12 mouse cellular contexts compared by ENCODE assay signal in genomic region chr9:46098360-46098985, GRCm38 (mm10).
DNase-seq lines count a peak whose midpoint lies in the region; ATAC-seq and TF ChIP-seq lines count a peak whose summit lies in the region.
"Had no signal": no experiment of that assay in that cellular context is flagged by ENCODE, and none has a peak within 500 bp of the region (broad histone marks: within the 10 kb centered on the region; RNA-seq: fewer than 3 reads in every experiment).

No protein-coding gene starts in this region.

- H3K27ac ChIP-seq in midbrain, embryonic 11.5 days (ENCODE audit: low read depth, low read length): no peak overlapping the region
- no peak overlapping the region for H3K27ac ChIP-seq in midbrain, embryonic 10.5 days (replicated peaks)
- H3K27ac ChIP-seq in stomach, postnatal 0 days (replicated peaks): no peak overlapping the region
- no peak overlapping the region for H3K27ac ChIP-seq in thymus, adult 2 months (ENCODE audit: control insufficient read depth, insufficient read depth, low read length)
- H3K27ac ChIP-seq in midbrain, postnatal 0 days (ENCODE audit: low read depth, low read length): no peak overlapping the region
- H3K27ac ChIP-seq: embryonic facial prominence, embryonic 15.5 days; heart, adult 2 months had no signal

- TF ChIP-seq POLR2A in thymus, adult 2 months (IDR thresholded peaks at IDR 0.05; ENCODE audit: control insufficient read depth, extremely low read depth, insufficient read depth, low read length, poor library complexity): no peak

- TF ChIP-seq CTCF in stomach, postnatal 0 days (IDR thresholded peaks at IDR 0.05; ENCODE audit: low read depth): no peak
- TF ChIP-seq CTCF in thymus, adult 2 months (IDR thresholded peaks at IDR 0.05; ENCODE audit: borderline replicate concordance, control insufficient read depth, extremely low read depth, insufficient read depth, low read length, poor library complexity): no peak
- no peak for TF ChIP-seq CTCF in midbrain, postnatal 0 days (IDR thresholded peaks at IDR 0.05)

- WGBS in midbrain, embryonic 11.5 days: 93% methylated on average over 15 of the region's 15 CpGs
- WGBS in midbrain, embryonic 10.5 days: 91% methylated on average over 15 of the region's 15 CpGs
- WGBS in large intestine, adult 2 months: 21% methylated on average over 15 of the region's 15 CpGs
- 62% methylated on average over 15 of the region's 15 CpGs for WGBS in stomach, postnatal 0 days
- WGBS in thymus, adult 2 months: 39% methylated on average over 15 of the region's 15 CpGs
- WGBS in midbrain, postnatal 0 days: 92% methylated on average over 15 of the region's 15 CpGs

- no peak overlapping the region for H3K4me2 ChIP-seq in midbrain, embryonic 11.5 days
- no peak overlapping the region for H3K4me2 ChIP-seq in stomach, postnatal 0 days (replicated peaks; ENCODE audit: low read depth)
- H3K4me2 ChIP-seq in midbrain, postnatal 0 days (ENCODE audit: low read depth, low read length, poor library complexity, severe bottlenecking): no peak overlapping the region
- H3K4me2 ChIP-seq: embryonic facial prominence, embryonic 15.5 days had no signal

- peak; percentile 39 for DNase-seq in midbrain, embryonic 11.5 days (ENCODE audit: low spot score, missing footprints)
- no peak for DNase-seq in midbrain, embryonic 10.5 days (ENCODE audit: low spot score)
- DNase-seq in cerebellum, postnatal 36 days: peak; percentile 55 to 56
- DNase-seq in large intestine, adult 2 months (ENCODE audit: low read depth, low spot score): peak; percentile 72
- peak; percentile 33 for DNase-seq in stomach, postnatal 0 days (ENCODE audit: low spot score)
- no peak for DNase-seq in thymus, adult 2 months
- no peak for DNase-seq in neural tube, embryonic 10.5 days (ENCODE audit: extremely low spot score, low spot score)
- no peak for DNase-seq in midbrain, postnatal 0 days (ENCODE audit: low spot score)
- DNase-seq: heart, adult 2 months; heart, postnatal 4 days; lung, postnatal 4 days had no signal

- no peak for ATAC-seq in midbrain, embryonic 11.5 days (ENCODE audit: low FRiP score)
- ATAC-seq in stomach, postnatal 0 days (ENCODE audit: low FRiP score, low TSS enrichment): peak; percentile 36; the same call in 1 of the 2 replicates
- ATAC-seq in midbrain, postnatal 0 days (ENCODE audit: low FRiP score): no peak

- H3K36me3 ChIP-seq in midbrain, embryonic 11.5 days (ENCODE audit: control insufficient read depth, insufficient read depth, low read length): no peaks in the 10 kb centered on the region
- 0 out of 2 replicates have a peak, but pooled peaks cover under 1% of the 10 kb centered on the region for H3K36me3 ChIP-seq in midbrain, embryonic 10.5 days
- no peaks in the 10 kb centered on the region for H3K36me3 ChIP-seq in stomach, postnatal 0 days (ENCODE audit: control insufficient read depth, insufficient read depth, low read length)
- no peaks in the 10 kb centered on the region for H3K36me3 ChIP-seq in thymus, adult 2 months (ENCODE audit: control insufficient read depth, insufficient read depth, low read length)
- no peaks in the 10 kb centered on the region for H3K36me3 ChIP-seq in midbrain, postnatal 0 days (ENCODE audit: insufficient read depth, low read length)
- H3K36me3 ChIP-seq: embryonic facial prominence, embryonic 15.5 days had no signal

- no peak overlapping the region for H3K9ac ChIP-seq in midbrain, embryonic 11.5 days (ENCODE audit: low read length)
- no peak overlapping the region for H3K9ac ChIP-seq in stomach, postnatal 0 days (ENCODE audit: low read length)
- H3K9ac ChIP-seq in midbrain, postnatal 0 days (replicated peaks; ENCODE audit: low read length, poor library complexity, severe bottlenecking): no peak overlapping the region
- H3K9ac ChIP-seq: embryonic facial prominence, embryonic 15.5 days had no signal

- no peak for TF ChIP-seq EP300 in stomach, postnatal 0 days (optimal IDR thresholded peaks at IDR 0.05)

- H3K4me1 ChIP-seq in midbrain, embryonic 11.5 days (ENCODE audit: control insufficient read depth, insufficient read depth, low read length): no peaks in the 10 kb centered on the region
- no peaks in the 10 kb centered on the region for H3K4me1 ChIP-seq in midbrain, embryonic 10.5 days
- H3K4me1 ChIP-seq in stomach, postnatal 0 days (replicated peaks; ENCODE audit: control insufficient read depth, insufficient read depth): no peaks in the 10 kb centered on the region; the same call in 1 of the 2 replicates
- peaks cover 2% of the 10 kb centered on the region; the same call in 1 of the 2 replicates for H3K4me1 ChIP-seq in thymus, adult 2 months (replicated peaks; ENCODE audit: control insufficient read depth, insufficient read depth, low read length)
- no peaks in the 10 kb centered on the region for H3K4me1 ChIP-seq in midbrain, postnatal 0 days (ENCODE audit: insufficient read depth, low read length)

- H3K27me3 ChIP-seq in midbrain, embryonic 11.5 days (ENCODE audit: control insufficient read depth, insufficient read depth, low read length): no peaks in the 10 kb centered on the region
- H3K27me3 ChIP-seq in midbrain, embryonic 10.5 days (ENCODE audit: low read depth, poor library complexity, severe bottlenecking): no peaks in the 10 kb centered on the region
- no peaks in the 10 kb centered on the region for H3K27me3 ChIP-seq in stomach, postnatal 0 days (ENCODE audit: control insufficient read depth, insufficient read depth, low read length)
- no peaks in the 10 kb centered on the region for H3K27me3 ChIP-seq in thymus, adult 2 months (ENCODE audit: control insufficient read depth, insufficient read depth, low read length)
- no peaks in the 10 kb centered on the region for H3K27me3 ChIP-seq in midbrain, postnatal 0 days (ENCODE audit: insufficient read depth, low read length)
- H3K27me3 ChIP-seq: embryonic facial prominence, embryonic 15.5 days had no signal

- no peak overlapping the region for H3K4me3 ChIP-seq in midbrain, embryonic 11.5 days (ENCODE audit: low read depth, low read length)
- H3K4me3 ChIP-seq in midbrain, embryonic 10.5 days: no peak overlapping the region
- no peak overlapping the region for H3K4me3 ChIP-seq in stomach, postnatal 0 days (ENCODE audit: low read depth, low read length)
- no peak overlapping the region for H3K4me3 ChIP-seq in thymus, adult 2 months (ENCODE audit: control insufficient read depth, insufficient read depth, low read length)
- no peak overlapping the region for H3K4me3 ChIP-seq in midbrain, postnatal 0 days (ENCODE audit: low read depth, low read length)
- H3K4me3 ChIP-seq: embryonic facial prominence, embryonic 15.5 days; heart, adult 2 months had no signal

- H3K9me3 ChIP-seq in midbrain, embryonic 11.5 days (ENCODE audit: control insufficient read depth, low read length): no peaks in the 10 kb centered on the region
- no peaks in the 10 kb centered on the region for H3K9me3 ChIP-seq in midbrain, embryonic 10.5 days (replicated peaks)
- no peaks in the 10 kb centered on the region for H3K9me3 ChIP-seq in stomach, postnatal 0 days (ENCODE audit: control insufficient read depth, low read length)
- H3K9me3 ChIP-seq in midbrain, postnatal 0 days (ENCODE audit: low read length): no peaks in the 10 kb centered on the region
- H3K9me3 ChIP-seq: embryonic facial prominence, embryonic 15.5 days had no signal

Comparison
In these comparisons a context has a peak if more than half of its experiments do, and no peak if none do; other contexts are left out.
1. DNase-seq: peak in midbrain, embryonic 11.5 days (single experiment), cerebellum, postnatal 36 days (2 of 2), large intestine, adult 2 months (single experiment) and stomach, postnatal 0 days (single experiment); none in midbrain, embryonic 10.5 days (single experiment), thymus, adult 2 months (single experiment), neural tube, embryonic 10.5 days (single experiment) and midbrain, postnatal 0 days (single experiment).